Mouse (Mus musculus) heart, adult 2 months (tissue): ENCODE measurements at regions not wholly inside any gene's neighbourhood (a gene's known extent, or its start where the extent isn't known, plus 50 kb on each side); places are given as distances from the start of the nearest gene placed in this dataset.

Source experiments
- CTCF ChIP-seq: fragments of 200-600 bp; IDR thresholded peaks from 2 replicates; pipeline ENCODE4 v1.8.1; 2022; ENCODE audit warnings: antibody characterized with exemption, mild to moderate bottlenecking, moderate library complexity
- POLR2A ChIP-seq: fragments of 200-500 bp; IDR thresholded peaks from 2 replicates; pipeline ENCODE4 v1.6.1; 2011; ENCODE audit warnings: mild to moderate bottlenecking, low read depth, low read length, control low read depth; ENCODE audit not compliant: insufficient read depth

DNA sequence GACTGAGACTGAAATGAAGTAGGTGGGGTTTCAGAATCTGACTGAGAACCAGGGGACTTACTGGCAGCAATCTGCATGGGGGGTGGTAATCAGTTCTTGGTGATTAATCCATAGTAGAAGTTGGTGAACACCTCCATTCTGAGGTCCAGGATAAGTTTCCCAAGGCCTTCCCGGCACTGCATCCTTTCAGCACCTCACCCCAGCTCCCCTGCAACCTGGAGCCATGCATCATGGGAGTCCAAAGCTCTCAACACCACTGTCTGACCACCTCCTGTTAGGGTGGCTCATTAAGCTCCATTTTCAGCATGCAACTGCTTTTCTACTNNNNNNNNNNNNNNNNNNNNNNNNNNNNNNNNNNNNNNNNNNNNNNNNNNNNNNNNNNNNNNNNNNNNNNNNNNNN, 157.0 kb downstream of the Cyp26b1 start:
- no peak for TF ChIP-seq CTCF
- TF ChIP-seq POLR2A, result no peak
